11 mouse cellular contexts compared by ENCODE assay signal in the genomic region with DNA sequence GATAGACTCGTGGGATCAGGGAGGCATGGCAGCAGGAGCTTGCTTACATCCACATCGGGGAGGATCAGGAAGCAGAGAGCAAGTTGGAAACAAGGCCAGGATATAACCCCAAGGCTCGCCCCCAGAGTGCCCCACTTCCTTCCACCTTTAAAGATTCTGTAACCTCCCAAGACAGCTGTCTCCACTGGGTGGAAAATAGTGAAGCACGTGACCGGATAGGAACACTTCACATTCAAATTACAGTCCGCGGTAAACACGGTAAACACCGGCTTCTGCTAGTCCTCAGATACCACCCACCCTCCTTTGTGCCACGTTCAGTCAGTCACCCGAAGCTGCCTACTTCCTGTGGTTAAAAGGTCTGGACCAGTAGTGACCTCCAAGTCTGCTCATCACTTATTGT.
DNase-seq lines count a peak whose midpoint lies in the region; ATAC-seq lines count a peak whose summit lies in the region.
"Had no signal": no experiment of that assay in that cellular context is flagged by ENCODE, and none has a peak within 500 bp of the region (broad histone marks: within the 10 kb centered on the region; RNA-seq: fewer than 3 reads in every experiment).

No protein-coding gene starts in this region.

- no peak overlapping the region for H3K4me3 ChIP-seq in heart, embryonic 11.5 days (ENCODE audit: low read depth, low read length)
- H3K4me3 ChIP-seq: forebrain, embryonic 12.5 days; limb, embryonic 12.5 days had no signal

- no peak overlapping the region for H3K27ac ChIP-seq in heart, embryonic 11.5 days (ENCODE audit: low read depth, low read length)
- H3K27ac ChIP-seq: forebrain, embryonic 12.5 days; limb, embryonic 12.5 days had no signal

- 62% methylated on average over 11 of the region's 11 CpGs for WGBS in heart, embryonic 11.5 days (ENCODE audit: insufficient replicate concordance)

- H3K4me2 ChIP-seq in heart, embryonic 11.5 days = no peak overlapping the region
- H3K4me2 ChIP-seq: forebrain, embryonic 12.5 days; limb, embryonic 12.5 days had no signal

- no peak overlapping the region for H3K9ac ChIP-seq in heart, embryonic 11.5 days (ENCODE audit: low read depth, low read length)
- H3K9ac ChIP-seq: forebrain, embryonic 12.5 days; limb, embryonic 12.5 days had no signal

- ATAC-seq in heart, embryonic 11.5 days (replicated peaks; ENCODE audit: insufficient number of reproducible peaks, low FRiP score, low TSS enrichment) = no peak
- ATAC-seq in granulocyte monocyte progenitor cell, adult 5-6 weeks (replicated peaks; ENCODE audit: poor library complexity, severe bottlenecking) = peak; percentile 31
- ATAC-seq in monocyte, adult 5-6 weeks (replicated peaks; ENCODE audit: insufficient number of reproducible peaks, low FRiP score, low TSS enrichment, poor library complexity, severe bottlenecking) = no peak

- peak; percentile 2 to 13 for DNase-seq in heart, adult 18-20 months
- peak; percentile 45 to 49 for DNase-seq in B cell, adult 2 months
- peak; percentile 11 for DNase-seq in skeletal muscle tissue, adult 2 months (ENCODE audit: low read depth, low spot score)
- no peak for DNase-seq in left cerebral cortex, adult 8-10 months (ENCODE audit: low spot score in 2 of 2)
- DNase-seq in adipocyte (ENCODE audit: low spot score) = no peak
- DNase-seq: adrenal gland, postnatal 25 days had no signal

- no peaks in the 10 kb centered on the region for H3K27me3 ChIP-seq in heart, embryonic 11.5 days (ENCODE audit: control insufficient read depth, insufficient read depth, low read length)
- H3K27me3 ChIP-seq: forebrain, embryonic 12.5 days; limb, embryonic 12.5 days had no signal

- H3K36me3 ChIP-seq in heart, embryonic 11.5 days (ENCODE audit: control insufficient read depth, insufficient read depth, low read length) = no peaks in the 10 kb centered on the region
- H3K36me3 ChIP-seq: forebrain, embryonic 12.5 days; limb, embryonic 12.5 days had no signal

- H3K4me1 ChIP-seq in heart, embryonic 11.5 days (ENCODE audit: control insufficient read depth, insufficient read depth, low read length) = 0 out of 2 replicates have a peak, but pooled peaks cover 2% of the 10 kb centered on the region
- H3K4me1 ChIP-seq: limb, embryonic 12.5 days had no signal

- no peaks in the 10 kb centered on the region for H3K9me3 ChIP-seq in heart, embryonic 11.5 days (replicated peaks; ENCODE audit: control insufficient read depth, low read length)
- H3K9me3 ChIP-seq: forebrain, embryonic 12.5 days; limb, embryonic 12.5 days had no signal

Comparison
In these comparisons a context has a peak if more than half of its experiments do, and no peak if none do; other contexts are left out.
1. DNase-seq: peak in heart, adult 18-20 months (2 of 2), B cell, adult 2 months (2 of 2) and skeletal muscle tissue, adult 2 months (single experiment); none in left cerebral cortex, adult 8-10 months (0 of 2) and adipocyte (single experiment).